Mouse (Mus musculus) macrophage (primary cell): ENCODE results near the gene Ptgis. TPM values are rescaled to one million over a fixed set of nuclear protein-coding genes. Genes with fewer than 3 reads are reported as not detected.

Experiments used
- H3K27ac ChIP-seq: fragments of 350-480 bp; formaldehyde crosslinking; 2 replicates; pipeline ENCODE4 v1.9.0; 2021
- H3K36me3 ChIP-seq: fragments of 350-480 bp; formaldehyde crosslinking; 2 replicates; pipeline ENCODE4 v1.9.0; 2021; ENCODE audit errors: inconsistent target
- H3K4me3 ChIP-seq: fragments of 350-480 bp; formaldehyde crosslinking; 2 replicates; pipeline ENCODE4 v1.9.0; 2021; ENCODE audit errors: inconsistent target
- H3K79me2 ChIP-seq: fragments of 350-480 bp; formaldehyde crosslinking; 2 replicates; pipeline ENCODE4 v1.9.0; 2021; ENCODE audit errors: inconsistent target
- WGBS: methylation state at CpG from one replicate; pipeline ENCODE4 v1.1.7; 2026; ENCODE audit warnings: inconsistent platforms; ENCODE audit not compliant: missing documents; 5-methylcytosine and 5-hydroxymethylcytosine counted together
- polyA plus RNA-seq: library from polyadenylated mRNA; stranded (reverse); fragments of 250-400 nt; gene quantifications from 3 replicates; pipeline ENCODE4 v1.2.4, GENCODE M21; 2018; ENCODE audit warnings: inconsistent platforms

The Ptgis gene
- polyA plus RNA-seq, 1 experiment from 2014 or later, result not detected

- no peak overlapping the region for H3K4me3 ChIP-seq
- WGBS, result 64% methylated on average over 7 of the region's 7 CpGs
- no peaks in the 10 kb centered on the region for H3K36me3 ChIP-seq
These were observed 10.4 kb upstream of the Ptgis start for GRCm38 (mm10) chr2:167250736-167251337.

GRCm38 (mm10) chr2:167250003-167250735 lies 9.8 kb upstream of the Ptgis start:
- H3K4me3 ChIP-seq, result no peak overlapping the region

More at GRCm38 (mm10) chr2:167250736-167251337, 10.4 kb upstream of the Ptgis start:
- Histone ChIP-seq H3K79me2 (no peaks in the 10 kb centered on the region), H3K27ac (no peak overlapping the region)

GRCm38 (mm10) chr2:167249591-167249990 lies 9.2 kb upstream of the Ptgis start:
- H3K27ac ChIP-seq, result no peak overlapping the region
- H3K4me3 ChIP-seq, result no peak overlapping the region
- no peaks in the 10 kb centered on the region for H3K79me2 ChIP-seq
- WGBS, result 96% methylated on average over 3 of the region's 3 CpGs
- no peaks in the 10 kb centered on the region for H3K36me3 ChIP-seq

More at GRCm38 (mm10) chr2:167250003-167250735, 9.8 kb upstream of the Ptgis start:
- no peaks in the 10 kb centered on the region for H3K36me3 ChIP-seq
- WGBS, result 65% methylated on average over 10 of the region's 11 CpGs
- no peak overlapping the region for H3K27ac ChIP-seq
- H3K79me2 ChIP-seq, result no peaks in the 10 kb centered on the region

- 66% methylated on average over 2 of the region's 2 CpGs for WGBS
- Histone ChIP-seq H3K79me2 (no peaks in the 10 kb centered on the region), H3K36me3 (no peaks in the 10 kb centered on the region), H3K27ac (no peak overlapping the region), H3K4me3 (no peak overlapping the region)
These were observed 7.4 kb upstream of the Ptgis start for GRCm38 (mm10) chr2:167247823-167248222.

- Histone ChIP-seq H3K36me3 (no peaks in the 10 kb centered on the region), H3K4me3 (no peak overlapping the region), H3K27ac (no peak overlapping the region), H3K79me2 (no peaks in the 10 kb centered on the region)
- 93% methylated on average over 7 of the region's 7 CpGs for WGBS
These were observed 6.3 kb upstream of the Ptgis start for GRCm38 (mm10) chr2:167246704-167247103.

GRCm38 (mm10) chr2:167244892-167245291 lies 4.5 kb upstream of the Ptgis start:
- WGBS, result 83% methylated on average over 4 of the region's 4 CpGs
- H3K79me2 ChIP-seq, result no peaks in the 10 kb centered on the region
- no peak overlapping the region for H3K27ac ChIP-seq
- H3K36me3 ChIP-seq, result no peaks in the 10 kb centered on the region
- H3K4me3 ChIP-seq, result no peak overlapping the region

GRCm38 (mm10) chr2:167243831-167244563 lies 3.6 kb upstream of the Ptgis start:
- WGBS, result 93% methylated on average over 4 of the region's 4 CpGs
- Histone ChIP-seq H3K36me3 (no peaks in the 10 kb centered on the region), H3K27ac (no peak overlapping the region), H3K4me3 (no peak overlapping the region), H3K79me2 (no peaks in the 10 kb centered on the region)

- Histone ChIP-seq H3K79me2 (no peaks in the 10 kb centered on the region), H3K36me3 (no peaks in the 10 kb centered on the region), H3K27ac (no peak overlapping the region), H3K4me3 (no peak overlapping the region)
- 59% methylated on average over 12 of the region's 12 CpGs for WGBS
These were observed 1.1 kb downstream of the Ptgis start for GRCm38 (mm10) chr2:167239262-167239661.

GRCm38 (mm10) chr2:167237224-167237623 lies 3.2 kb downstream of the Ptgis start:
- WGBS, result 75% methylated on average over 9 of the region's 9 CpGs
- H3K4me3 ChIP-seq, result no peak overlapping the region

GRCm38 (mm10) chr2:167236174-167236573 lies 4.2 kb downstream of the Ptgis start:
- 88% methylated on average over 4 of the region's 4 CpGs for WGBS
- no peak overlapping the region for H3K27ac ChIP-seq
- H3K36me3 ChIP-seq, result no peaks in the 10 kb centered on the region
- H3K4me3 ChIP-seq, result no peak overlapping the region
- no peaks in the 10 kb centered on the region for H3K79me2 ChIP-seq

More at GRCm38 (mm10) chr2:167237224-167237623, 3.2 kb downstream of the Ptgis start:
- Histone ChIP-seq H3K79me2 (no peaks in the 10 kb centered on the region), H3K36me3 (no peaks in the 10 kb centered on the region), H3K27ac (no peak overlapping the region)

- H3K4me3 ChIP-seq, result no peak overlapping the region
- WGBS, result 84% methylated on average over 17 of the region's 17 CpGs
- H3K79me2 ChIP-seq, result no peaks in the 10 kb centered on the region
These were observed 4.9 kb downstream of the Ptgis start for GRCm38 (mm10) chr2:167235338-167236018.

GRCm38 (mm10) chr2:167233771-167234170 lies 6.6 kb downstream of the Ptgis start:
- no peaks in the 10 kb centered on the region for H3K36me3 ChIP-seq
- no peaks in the 10 kb centered on the region for H3K79me2 ChIP-seq
- H3K4me3 ChIP-seq, result no peak overlapping the region
- no peak overlapping the region for H3K27ac ChIP-seq
- WGBS, result 88% methylated on average over 14 of the region's 14 CpGs

More at GRCm38 (mm10) chr2:167235338-167236018, 4.9 kb downstream of the Ptgis start:
- Histone ChIP-seq H3K36me3 (no peaks in the 10 kb centered on the region), H3K27ac (no peak overlapping the region)

- Histone ChIP-seq H3K4me3 (no peak overlapping the region), H3K36me3 (no peaks in the 10 kb centered on the region), H3K79me2 (no peaks in the 10 kb centered on the region), H3K27ac (no peak overlapping the region)
- WGBS, result 91% methylated on average over 5 of the region's 5 CpGs
These were observed 7.4 kb downstream of the Ptgis start for GRCm38 (mm10) chr2:167233009-167233335.

GRCm38 (mm10) chr2:167232132-167233008 lies 8.0 kb downstream of the Ptgis start:
- 92% methylated on average over 14 of the region's 14 CpGs for WGBS
- no peak overlapping the region for H3K4me3 ChIP-seq
- H3K27ac ChIP-seq, result no peak overlapping the region
- no peaks in the 10 kb centered on the region for H3K79me2 ChIP-seq
- no peaks in the 10 kb centered on the region for H3K36me3 ChIP-seq
